Mouse (Mus musculus) splenic B cell, adult 2 months (primary cell): ENCODE data around the gene Pax5.

Experiments
- DNase-seq: peaks from one replicate; pipeline ENCODE4 v3.0.0-alpha.2; 2011; ENCODE audit warnings: low read depth, low spot score
- H3K27me3 ChIP-seq: 2 replicates; pipeline ENCODE4 v1.6.1; 2012; ENCODE audit warnings: mild to moderate bottlenecking, low read length, moderate library complexity, mixed read lengths; ENCODE audit not compliant: control insufficient read depth, poor library complexity, insufficient read depth, severe bottlenecking
- H3K36me3 ChIP-seq: 2 replicates; pipeline ENCODE4 v1.6.1; 2012; ENCODE audit warnings: mild to moderate bottlenecking, low read length, moderate library complexity, mixed read lengths; ENCODE audit not compliant: control insufficient read depth, poor library complexity, insufficient read depth, severe bottlenecking

The Pax5 gene

GRCm38 (mm10) chr4:44614066-44614667 lies 96.1 kb downstream of the Pax5 start:
- H3K36me3 ChIP-seq, result peaks cover 29% of the 10 kb centered on the region
- DNase-seq, result peak; percentile 75
- no peaks in the 10 kb centered on the region for H3K27me3 ChIP-seq

- peak; percentile 26 for DNase-seq
- Histone ChIP-seq H3K27me3 (no peaks in the 10 kb centered on the region), H3K36me3 (peaks cover 33% of the 10 kb centered on the region)
Observed at GRCm38 (mm10) chr4:44612392-44612791, 97.9 kb downstream of the Pax5 start.

GRCm38 (mm10) chr4:44605453-44605852 lies 104.8 kb downstream of the Pax5 start:
- Histone ChIP-seq H3K27me3 (no peaks in the 10 kb centered on the region), H3K36me3 (peaks cover 38% of the 10 kb centered on the region)
- DNase-seq, result no peak

- DNase-seq, result no peak
- peaks cover 24% of the 10 kb centered on the region for H3K36me3 ChIP-seq
- H3K27me3 ChIP-seq, result no peaks in the 10 kb centered on the region
Observed at GRCm38 (mm10) chr4:44602257-44602801, 108.0 kb downstream of the Pax5 start.

GRCm38 (mm10) chr4:44601370-44601769 lies 108.9 kb downstream of the Pax5 start:
- Histone ChIP-seq H3K36me3 (peaks cover 25% of the 10 kb centered on the region), H3K27me3 (no peaks in the 10 kb centered on the region)
- no peak for DNase-seq

- peaks cover 28% of the 10 kb centered on the region for H3K36me3 ChIP-seq
- no peaks in the 10 kb centered on the region for H3K27me3 ChIP-seq
- no peak for DNase-seq
Observed at GRCm38 (mm10) chr4:44600875-44601274, 109.4 kb downstream of the Pax5 start.

GRCm38 (mm10) chr4:44597965-44598364 lies 112.3 kb downstream of the Pax5 start:
- DNase-seq, result no peak
- Histone ChIP-seq H3K36me3 (peaks cover 19% of the 10 kb centered on the region), H3K27me3 (no peaks in the 10 kb centered on the region)

GRCm38 (mm10) chr4:44593091-44593490 lies 117.2 kb downstream of the Pax5 start:
- Histone ChIP-seq H3K27me3 (no peaks in the 10 kb centered on the region), H3K36me3 (peaks cover 29% of the 10 kb centered on the region)
- no peak for DNase-seq

GRCm38 (mm10) chr4:44582687-44583086 lies 127.6 kb downstream of the Pax5 start:
- peaks cover 8% of the 10 kb centered on the region for H3K36me3 ChIP-seq
- DNase-seq, result no peak

GRCm38 (mm10) chr4:44578591-44578990 lies 131.7 kb downstream of the Pax5 start:
- Histone ChIP-seq H3K36me3 (peaks cover 8% of the 10 kb centered on the region), H3K27me3 (no peaks in the 10 kb centered on the region)
- DNase-seq, result peak; percentile 37

More at GRCm38 (mm10) chr4:44582687-44583086, 127.6 kb downstream of the Pax5 start:
- H3K27me3 ChIP-seq, result no peaks in the 10 kb centered on the region

- Histone ChIP-seq H3K36me3 (peaks cover 8% of the 10 kb centered on the region), H3K27me3 (no peaks in the 10 kb centered on the region)
- DNase-seq, result peak; percentile 72
Observed at GRCm38 (mm10) chr4:44577293-44577692, 133.0 kb downstream of the Pax5 start.

GRCm38 (mm10) chr4:44576786-44577185 lies 133.5 kb downstream of the Pax5 start:
- no peak for DNase-seq
- Histone ChIP-seq H3K27me3 (no peaks in the 10 kb centered on the region), H3K36me3 (peaks cover 11% of the 10 kb centered on the region)

GRCm38 (mm10) chr4:44573017-44573416 lies 137.3 kb downstream of the Pax5 start:
- peaks cover 26% of the 10 kb centered on the region for H3K36me3 ChIP-seq
- no peaks in the 10 kb centered on the region for H3K27me3 ChIP-seq
- DNase-seq, result no peak

- no peak for DNase-seq
- peaks cover 27% of the 10 kb centered on the region for H3K36me3 ChIP-seq
- no peaks in the 10 kb centered on the region for H3K27me3 ChIP-seq
Observed at GRCm38 (mm10) chr4:44572373-44572772, 137.9 kb downstream of the Pax5 start.

GRCm38 (mm10) chr4:44569138-44569537 lies 141.1 kb downstream of the Pax5 start:
- no peaks in the 10 kb centered on the region for H3K27me3 ChIP-seq
- H3K36me3 ChIP-seq, result peaks cover 22% of the 10 kb centered on the region
- no peak for DNase-seq

- no peak for DNase-seq
- H3K36me3 ChIP-seq, result peaks cover 22% of the 10 kb centered on the region
- no peaks in the 10 kb centered on the region for H3K27me3 ChIP-seq
Observed at GRCm38 (mm10) chr4:44568666-44569065, 141.6 kb downstream of the Pax5 start.
